Mouse (Mus musculus): ENCODE measurements around the gene Vdac2. TPM values are rescaled to one million over a fixed set of nuclear protein-coding genes. Genes with fewer than 3 reads are reported as not detected.

The Vdac2 gene
- polyA plus RNA-seq, 1 experiment: 242 TPM

DNA sequence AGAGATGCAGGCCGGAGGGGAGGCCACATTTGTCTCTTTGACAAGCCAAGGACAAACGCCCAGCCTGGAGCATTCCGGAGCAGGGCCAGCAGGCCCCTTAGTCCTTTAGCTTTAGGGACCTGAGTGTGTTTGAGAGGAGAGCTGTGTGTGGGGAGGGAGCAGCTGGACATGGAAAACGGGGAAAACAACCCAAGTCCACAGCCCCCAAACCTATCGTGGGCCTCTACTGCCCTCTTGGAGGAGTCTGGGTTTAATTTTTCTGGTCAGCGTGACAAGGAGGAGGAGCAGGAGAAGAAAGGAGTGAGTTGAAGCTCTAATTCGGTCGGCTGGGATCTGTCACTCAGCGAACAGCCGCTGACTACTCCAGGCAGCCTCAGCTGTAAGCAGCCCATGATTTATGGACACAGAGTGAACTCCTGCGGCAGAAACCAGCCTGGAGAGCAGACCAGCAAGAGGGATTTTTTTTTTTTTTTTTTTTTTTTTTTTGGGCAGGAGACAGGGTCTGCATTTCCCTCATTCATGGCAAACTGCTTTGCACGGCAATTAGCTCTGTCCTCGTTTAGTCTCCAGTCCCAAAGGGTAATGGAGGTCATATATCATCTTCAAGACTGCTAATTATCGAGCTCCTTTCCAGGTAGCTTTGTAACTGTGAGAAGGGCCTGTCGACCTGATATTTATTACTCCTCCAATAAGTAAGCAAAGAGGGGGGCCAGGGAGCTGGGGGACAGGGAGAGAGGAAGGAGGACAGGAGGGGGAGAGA, 66.7 kb downstream of the Vdac2 start:
- no peak for TF ChIP-seq CTCF (IDR thresholded peaks at IDR 0.05; ENCODE audit: control insufficient read depth, insufficient read depth, insufficient read length)
- TF ChIP-seq MYOG (IDR thresholded peaks at IDR 0.05; ENCODE audit: control insufficient read depth, extremely low read depth, insufficient read length): no peak
- no peak for TF ChIP-seq MAX (IDR thresholded peaks at IDR 0.05)
- no peak for TF ChIP-seq FOSL1 (IDR thresholded peaks at IDR 0.05; ENCODE audit: insufficient read depth, low read length, poor library complexity, severe bottlenecking)
- TF ChIP-seq MYOD1 (IDR thresholded peaks at IDR 0.05; ENCODE audit: control insufficient read depth, insufficient read length, low read depth): no peak
- no peak for TF ChIP-seq USF1 (IDR thresholded peaks at IDR 0.05; ENCODE audit: low read depth)
- no peak for TF ChIP-seq CEBPB (IDR thresholded peaks at IDR 0.05; ENCODE audit: low read depth)

DNA sequence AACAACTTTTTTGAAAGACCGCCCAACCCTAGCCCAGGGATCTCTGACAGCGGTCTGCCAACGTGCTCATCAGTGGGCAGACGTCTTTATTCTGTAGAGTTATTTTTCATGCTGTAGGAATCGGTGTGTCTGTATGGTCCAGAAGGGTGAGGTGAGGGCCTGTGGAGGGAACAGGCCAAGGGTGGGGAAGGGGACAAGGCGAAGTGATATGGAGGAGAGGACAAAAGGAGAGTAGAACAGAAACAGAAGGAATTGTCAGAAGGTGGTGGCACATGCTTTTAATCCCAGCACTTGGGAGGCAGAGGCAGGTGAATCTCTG, 67.3 kb downstream of the Vdac2 start:
- Histone ChIP-seq H3K4me3 (ENCODE audit: insufficient read depth, poor library complexity, severe bottlenecking) (no peak overlapping the region), H3K36me3 (ENCODE audit: control insufficient read depth, insufficient read depth) (no peaks in the 10 kb centered on the region), H3K79me3 (ENCODE audit: low read depth) (no peaks in the 10 kb centered on the region), H3K27me3 (ENCODE audit: control insufficient read depth, insufficient read depth, insufficient read length) (no peaks in the 10 kb centered on the region), H3K79me2 (ENCODE audit: control insufficient read depth, insufficient read depth) (no peaks in the 10 kb centered on the region), H3ac (ENCODE audit: control insufficient read depth, insufficient read length, low read depth) (no peak overlapping the region)
- TF ChIP-seq USF1 (IDR thresholded peaks at IDR 0.05; ENCODE audit: low read depth) (no peak), CTCF (IDR thresholded peaks at IDR 0.05; ENCODE audit: control insufficient read depth, insufficient read depth, insufficient read length) (no peak), MYOG (IDR thresholded peaks at IDR 0.05; ENCODE audit: control insufficient read depth, extremely low read depth, insufficient read length) (no peak), CEBPB (IDR thresholded peaks at IDR 0.05; ENCODE audit: low read depth) (no peak), MAX (IDR thresholded peaks at IDR 0.05) (no peak), MYOD1 (IDR thresholded peaks at IDR 0.05; ENCODE audit: control insufficient read depth, insufficient read length, low read depth) (no peak), FOSL1 (IDR thresholded peaks at IDR 0.05; ENCODE audit: insufficient read depth, low read length, poor library complexity, severe bottlenecking) (no peak)

More for the DNA sequence above, 66.7 kb downstream of the Vdac2 start:
- no peak overlapping the region for H3ac ChIP-seq (ENCODE audit: control insufficient read depth, insufficient read length, low read depth)
- no peaks in the 10 kb centered on the region for H3K79me2 ChIP-seq (ENCODE audit: control insufficient read depth, insufficient read depth)
- H3K79me3 ChIP-seq (ENCODE audit: low read depth): no peaks in the 10 kb centered on the region
- no peaks in the 10 kb centered on the region for H3K27me3 ChIP-seq (ENCODE audit: control insufficient read depth, insufficient read depth, insufficient read length)
- H3K4me3 ChIP-seq (ENCODE audit: insufficient read depth, poor library complexity, severe bottlenecking): no peak overlapping the region
- no peaks in the 10 kb centered on the region for H3K36me3 ChIP-seq (ENCODE audit: control insufficient read depth, insufficient read depth)

Other genes with a start within 250 kb of the Vdac2 start
- gene Dupd1, start 110.7 kb upstream of the Vdac2 start, polyA plus RNA-seq (2012; fragmentation: generic; extraction: Trizol): 0.04 TPM
- 7.8 TPM for gene Samd8, start 74.7 kb upstream of the Vdac2 start, polyA plus RNA-seq (2012; fragmentation: generic; extraction: Trizol)
- gene Dusp13, start 74.1 kb upstream of the Vdac2 start, polyA plus RNA-seq (2012; fragmentation: generic; extraction: Trizol): 2.7 TPM
- gene Comtd1, start 23.7 kb downstream of the Vdac2 start, polyA plus RNA-seq (2012; fragmentation: generic; extraction: Trizol): 45.5 TPM
- 5.3 TPM for gene Zfp503, start 164.4 kb downstream of the Vdac2 start, polyA plus RNA-seq (2012; fragmentation: generic; extraction: Trizol)
- gene Lrmda, start 194.5 kb downstream of the Vdac2 start, polyA plus RNA-seq (2012; fragmentation: generic; extraction: Trizol): not detected